Comparison of ENCODE assay signal across 8 mouse cellular contexts in the genomic region with DNA sequence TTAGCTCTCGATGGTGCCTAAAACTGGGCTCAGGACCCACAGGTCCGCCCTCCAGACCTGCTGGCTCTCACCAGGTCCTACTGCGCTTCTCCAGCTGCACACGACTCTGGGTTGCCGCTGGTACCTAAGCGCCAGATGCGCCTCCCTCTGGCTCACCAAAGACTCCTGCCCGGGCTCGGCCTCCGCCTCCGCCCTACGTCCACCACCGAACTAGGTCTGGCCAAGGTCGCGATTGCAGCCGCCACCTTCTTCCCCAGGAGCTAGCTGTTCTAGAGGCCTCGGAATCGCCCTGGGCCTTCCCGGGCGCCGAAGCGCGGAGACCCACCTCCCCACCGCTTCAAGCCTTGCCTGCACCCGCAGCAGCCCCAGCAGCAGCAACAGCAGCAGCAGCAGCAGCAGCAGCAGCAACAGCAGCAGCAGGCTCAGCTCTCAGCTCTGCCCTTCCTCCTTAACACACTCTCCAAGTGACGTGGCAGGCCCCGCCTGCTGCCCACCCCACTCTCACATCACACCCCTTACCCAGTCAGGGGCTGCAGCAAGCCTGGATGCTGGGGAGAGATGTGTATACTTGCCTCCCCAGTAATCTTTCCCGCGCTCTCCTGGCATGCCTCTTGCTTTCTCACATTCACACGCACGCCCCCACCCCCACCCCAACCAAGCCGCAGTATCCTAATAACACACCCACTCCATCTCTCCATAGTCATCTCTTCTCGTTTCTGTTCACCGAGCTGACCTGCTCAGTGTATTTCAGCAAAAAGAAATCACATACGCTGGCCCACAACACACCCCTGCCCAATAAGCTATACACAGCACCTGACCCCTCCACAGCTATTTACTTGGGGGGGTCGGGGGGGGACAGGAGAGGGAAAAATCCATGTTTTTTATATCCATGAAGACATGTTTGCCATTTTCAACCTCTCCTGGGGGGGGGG. TPM values are rescaled to one million over a fixed set of nuclear protein-coding genes. Genes with fewer than 3 reads are reported as not detected.
A peak's percentile ranks its signal among the peaks of the same experiment; 100 is the strongest.
DNase-seq lines count a peak whose midpoint lies in the region; ATAC-seq and TF ChIP-seq lines count a peak whose summit lies in the region.

A gene (minus strand): TSS at position 464 of the 932 bp plus-strand sequence.

- no peak within 1 kb of the TSS for H3K27ac ChIP-seq in testis, adult 2 months (ENCODE audit: control insufficient read depth, insufficient read depth, low read depth, low read length)
- no peak within 1 kb of the TSS for H3K27ac ChIP-seq in liver, embryonic 15.5 days (replicated peaks)
- no peak within 1 kb of the TSS for H3K27ac ChIP-seq in stomach, embryonic 16.5 days (ENCODE audit: low read length)

- H3K27me3 ChIP-seq in testis, adult 2 months (ENCODE audit: control insufficient read depth, insufficient read depth, low read length): no peaks in the 10 kb centered on the region; the same call in 1 of the 2 replicates
- H3K27me3 ChIP-seq in liver, embryonic 15.5 days: peaks cover 54% of the 10 kb centered on the region
- peaks cover 21% of the 10 kb centered on the region for H3K27me3 ChIP-seq in stomach, embryonic 16.5 days (ENCODE audit: control insufficient read depth, insufficient read depth, low read length)

- WGBS in liver, embryonic 15.5 days (ENCODE audit: insufficient replicate concordance): 4% methylated on average over 36 of the region's 36 CpGs
- 3% methylated on average over 36 of the region's 36 CpGs for WGBS in stomach, embryonic 16.5 days

- peak within 1 kb of the TSS; percentile 9; the same call in 1 of the 2 replicates for H3K4me3 ChIP-seq in testis, adult 2 months (ENCODE audit: control insufficient read depth, low read depth, low read length)
- H3K4me3 ChIP-seq in liver, embryonic 15.5 days (replicated peaks): peak within 1 kb of the TSS; percentile 8; the same call in 1 of the 2 replicates
- peak within 1 kb of the TSS; percentile 55 for H3K4me3 ChIP-seq in stomach, embryonic 16.5 days (replicated peaks; ENCODE audit: low read length)

- H3K36me3 ChIP-seq in testis, adult 2 months (ENCODE audit: control insufficient read depth, insufficient read depth, low read length): no peaks in the 10 kb centered on the region
- H3K36me3 ChIP-seq in liver, embryonic 15.5 days (replicated peaks): no peaks in the 10 kb centered on the region
- no peaks in the 10 kb centered on the region for H3K36me3 ChIP-seq in stomach, embryonic 16.5 days (ENCODE audit: control insufficient read depth, insufficient read depth, low read length)

- no peaks in the 10 kb centered on the region for H3K9me3 ChIP-seq in liver, embryonic 15.5 days (replicated peaks)
- no peaks in the 10 kb centered on the region for H3K9me3 ChIP-seq in stomach, embryonic 16.5 days (replicated peaks; ENCODE audit: control insufficient read depth, low read length)

- ATAC-seq in cerebellum, adult (ENCODE audit: insufficient number of reproducible peaks, low FRiP score, low TSS enrichment): no peak
- ATAC-seq in liver, embryonic 15.5 days (ENCODE audit: insufficient read depth): no peak
- peak; percentile 81 for ATAC-seq in stomach, embryonic 16.5 days (ENCODE audit: insufficient read depth, low FRiP score)

- peak; percentile 49 to 56 for DNase-seq in cerebellum, postnatal 10 days
- no peak for DNase-seq in testis, postnatal 14 days (ENCODE audit: low spot score)
- DNase-seq in kidney, postnatal 10 days: peak; percentile 52
- no peak for DNase-seq in adrenal gland, postnatal 36 days

- no peak within 1 kb of the TSS for H3K9ac ChIP-seq in liver, embryonic 15.5 days
- H3K9ac ChIP-seq in stomach, embryonic 16.5 days (ENCODE audit: low read length): peak within 1 kb of the TSS; percentile 68

- peaks cover 6% of the 10 kb centered on the region; the same call in 1 of the 2 replicates for H3K4me1 ChIP-seq in testis, adult 2 months (ENCODE audit: control insufficient read depth, insufficient read depth, low read length)
- H3K4me1 ChIP-seq in liver, embryonic 15.5 days (replicated peaks): no peaks in the 10 kb centered on the region
- H3K4me1 ChIP-seq in stomach, embryonic 16.5 days (ENCODE audit: control insufficient read depth, insufficient read depth, low read length): peaks cover 5% of the 10 kb centered on the region; the same call in 1 of the 2 replicates

- TF ChIP-seq CTCF in testis, adult 2 months (IDR thresholded peaks at IDR 0.05; ENCODE audit: control insufficient read depth, insufficient read depth, insufficient replicate concordance, low read depth, low read length): no peak

- H3K4me2 ChIP-seq in liver, embryonic 15.5 days: peak within 1 kb of the TSS; percentile 38
- H3K4me2 ChIP-seq in stomach, embryonic 16.5 days (ENCODE audit: low read depth, low read length): peak within 1 kb of the TSS; percentile 86

- no peak for TF ChIP-seq POLR2A in testis, adult 2 months (IDR thresholded peaks at IDR 0.05; ENCODE audit: control insufficient read depth, low read depth, low read length)

RNA-seq across cellular contexts. Expression of the gene that starts here (rescaled TPM):
- 0.25 and 0.31 TPM in 2 replicates for polyA plus RNA-seq in testis, adult 2 months (2012; rRNA removed)
- 0.10 and 0.16 TPM in 2 replicates for polyA plus RNA-seq in liver, embryonic 15.5 days (2015; fragmentation: Nextera tagmentation; extraction: Ambion mirVana)
- polyA plus RNA-seq in stomach, embryonic 16.5 days (2015; fragmentation: Nextera tagmentation; extraction: Ambion mirVana): 3.3 and 3.5 TPM in 2 replicates
- 1 to 10 TPM; 1.3 to 1.7 TPM for total RNA-seq in adrenal gland, postnatal 36 days (2021)

Comparison
In these comparisons a context has a peak if more than half of its experiments do, and no peak if none do; other contexts are left out.
1. DNase-seq: peak in cerebellum, postnatal 10 days (2 of 2) and kidney, postnatal 10 days (single experiment); none in testis, postnatal 14 days (single experiment) and adrenal gland, postnatal 36 days (0 of 2).
2. Peak in every context shown above with its lines, with median percentiles within 50 percentile points of each other: H3K4me3 ChIP-seq.